Mouse (Mus musculus) limb, embryonic 12.5 days (tissue): ENCODE measurements around the gene Ffar2. TPM values are rescaled to one million over a fixed set of nuclear protein-coding genes. Genes with fewer than 3 reads are reported as not detected.

ENCODE experiments used
- ATAC-seq: fragments of 200-750 bp; cut with Nextera tagmentation; 2 replicates; pipeline ENCODE4 v1.8.0; 2017; ENCODE audit warnings: low read depth, moderate TSS enrichment; ENCODE audit not compliant: insufficient number of reproducible peaks, insufficient read depth, low FRiP score, low TSS enrichment
- H3K27ac ChIP-seq: fragments of 300-500 bp; sonication (generic); 2 replicates; pipeline ENCODE4 v1.5.1; 2016; ENCODE audit warnings: mild to moderate bottlenecking, moderate library complexity
- H3K27me3 ChIP-seq: fragments of 300-500 bp; sonication (generic); 2 replicates; pipeline ENCODE4 v1.6.1; 2016; ENCODE audit warnings: mild to moderate bottlenecking, moderate library complexity
- H3K36me3 ChIP-seq: fragments of 300-500 bp; sonication (generic); 2 replicates; pipeline ENCODE4 v1.6.1; 2016; ENCODE audit warnings: mild to moderate bottlenecking, moderate library complexity
- H3K4me1 ChIP-seq: fragments of 300-500 bp; sonication (generic); replicated peaks from 2 replicates; pipeline ENCODE4 v1.6.1; 2016
- H3K4me2 ChIP-seq: fragments of 300-500 bp; sonication (generic); 2 replicates; pipeline ENCODE4 v1.6.1; 2016; ENCODE audit warnings: mild to moderate bottlenecking, moderate library complexity
- H3K4me3 ChIP-seq: fragments of 300-500 bp; sonication (generic); replicated peaks from 2 replicates; pipeline ENCODE4 v1.5.1; 2016; ENCODE audit warnings: mild to moderate bottlenecking
- H3K9ac ChIP-seq: fragments of 300-500 bp; sonication (generic); replicated peaks from 2 replicates; pipeline ENCODE4 v1.6.1; 2016; ENCODE audit warnings: mild to moderate bottlenecking, moderate library complexity
- H3K9me3 ChIP-seq: fragments of 300-500 bp; sonication (generic); 2 replicates; pipeline ENCODE4 v1.6.1; 2016; ENCODE audit warnings: mild to moderate bottlenecking, moderate library complexity
- WGBS: fragments of 180-500 bp; shearing (Covaris S2); methylation state at CpG from one replicate; pipeline ENCODE4 v1.1.7; 2016; 5-methylcytosine and 5-hydroxymethylcytosine counted together
- polyA plus RNA-seq: library from polyadenylated mRNA; unstranded; fragments of >200 nt; fragmentation: Nextera tagmentation; extraction: Ambion mirVana; gene quantifications from 2 replicates; pipeline ENCODE4 v1.2.1, GENCODE M21; 2016

The Ffar2 gene
- polyA plus RNA-seq, 1 experiment from 2014 or later: not detected

DNA sequence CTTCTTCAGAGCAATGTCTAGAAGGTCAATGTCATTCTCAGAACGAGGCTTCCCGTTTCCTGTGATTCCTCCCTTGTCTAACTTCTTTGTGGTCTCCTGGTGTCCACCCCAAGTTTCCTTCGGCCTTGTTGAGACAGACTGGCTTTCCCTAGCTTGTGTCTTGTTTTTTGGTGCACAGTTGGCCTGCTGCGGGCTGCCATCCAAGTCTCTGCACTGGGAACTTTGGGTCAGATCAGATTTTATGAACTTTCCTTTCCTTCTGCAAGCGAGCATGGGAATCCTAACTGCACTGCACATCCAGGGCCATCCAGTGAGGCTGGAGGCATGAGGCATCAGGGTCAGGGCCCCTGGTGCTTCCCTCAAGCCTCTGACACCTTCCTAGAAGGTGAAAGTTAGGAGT lies 2.0 kb downstream of the Ffar2 start:
- H3K4me3 ChIP-seq: no peak overlapping the region
- no peak overlapping the region for H3K4me2 ChIP-seq
- H3K36me3 ChIP-seq: no peaks in the 10 kb centered on the region
- no peaks in the 10 kb centered on the region for H3K9me3 ChIP-seq
- 76% methylated on average over 5 of the region's 5 CpGs for WGBS
- H3K27me3 ChIP-seq: no peaks in the 10 kb centered on the region
- no peak overlapping the region for H3K9ac ChIP-seq
- H3K4me1 ChIP-seq: no peaks in the 10 kb centered on the region
- no peak overlapping the region for H3K27ac ChIP-seq
- ATAC-seq: no peak

DNA sequence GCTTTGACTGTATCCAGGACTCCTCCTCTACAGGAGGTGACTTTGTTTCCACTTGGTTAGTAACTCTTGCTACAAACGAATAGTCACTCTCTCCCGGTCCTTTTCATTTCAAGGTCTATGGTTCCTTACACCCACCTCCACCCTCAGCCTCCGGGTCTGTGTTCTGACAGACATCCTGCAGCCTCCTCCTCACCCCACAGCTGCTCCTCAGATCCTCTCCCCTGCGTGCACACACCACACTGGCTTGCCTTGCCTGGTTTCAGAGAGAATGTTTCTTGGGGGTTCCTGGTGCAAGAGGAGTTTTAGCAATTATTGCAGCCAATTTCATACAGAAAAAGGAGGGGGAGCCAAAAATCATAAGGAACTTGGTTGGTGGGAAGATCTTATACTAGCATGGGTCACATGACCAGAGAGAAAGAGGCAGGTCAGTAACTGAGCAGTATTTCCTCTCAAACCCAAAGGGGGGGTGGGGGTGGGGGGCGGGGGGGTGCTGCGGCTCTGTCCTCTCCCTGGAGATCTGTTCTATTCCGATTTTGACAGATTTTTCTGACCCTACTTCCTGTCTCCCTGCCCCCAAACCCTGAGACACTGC lies 2.6 kb downstream of the Ffar2 start:
- H3K27ac ChIP-seq: no peak overlapping the region
- no peaks in the 10 kb centered on the region for H3K36me3 ChIP-seq
- no peaks in the 10 kb centered on the region for H3K4me1 ChIP-seq
- no peak for ATAC-seq
- no peak overlapping the region for H3K4me3 ChIP-seq
- no peak overlapping the region for H3K9ac ChIP-seq
- H3K27me3 ChIP-seq: no peaks in the 10 kb centered on the region
- no peaks in the 10 kb centered on the region for H3K9me3 ChIP-seq
- WGBS: 73% methylated on average over 5 of the region's 7 CpGs
- H3K4me2 ChIP-seq: no peak overlapping the region

DNA sequence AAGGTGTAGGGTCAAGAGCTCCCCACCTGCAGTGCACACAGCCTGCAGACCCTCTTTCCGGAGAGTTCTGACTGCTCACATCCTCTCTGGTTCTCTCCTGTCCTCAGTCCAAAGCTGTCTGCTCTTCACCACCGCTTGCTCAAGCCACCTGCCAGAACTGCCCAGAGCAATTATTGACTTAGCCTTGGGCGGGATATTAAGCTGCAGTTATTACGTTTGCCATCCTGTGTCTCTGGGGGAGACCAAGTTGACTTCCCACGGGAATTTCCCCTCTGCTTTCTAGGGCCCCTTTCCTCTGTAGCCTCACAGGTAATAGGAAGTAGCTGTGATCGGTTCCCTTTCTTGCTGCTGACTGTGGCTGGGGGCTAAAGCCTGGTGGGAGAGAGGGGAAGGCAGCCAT lies 3.4 kb downstream of the Ffar2 start:
- 65% methylated on average over 6 of the region's 6 CpGs for WGBS
- H3K4me2 ChIP-seq: no peak overlapping the region
- H3K9me3 ChIP-seq: no peaks in the 10 kb centered on the region
- no peaks in the 10 kb centered on the region for H3K27me3 ChIP-seq
- no peak for ATAC-seq
- H3K27ac ChIP-seq: no peak overlapping the region
- H3K4me1 ChIP-seq: no peaks in the 10 kb centered on the region
- no peaks in the 10 kb centered on the region for H3K36me3 ChIP-seq
- H3K9ac ChIP-seq: no peak overlapping the region
- no peak overlapping the region for H3K4me3 ChIP-seq

DNA sequence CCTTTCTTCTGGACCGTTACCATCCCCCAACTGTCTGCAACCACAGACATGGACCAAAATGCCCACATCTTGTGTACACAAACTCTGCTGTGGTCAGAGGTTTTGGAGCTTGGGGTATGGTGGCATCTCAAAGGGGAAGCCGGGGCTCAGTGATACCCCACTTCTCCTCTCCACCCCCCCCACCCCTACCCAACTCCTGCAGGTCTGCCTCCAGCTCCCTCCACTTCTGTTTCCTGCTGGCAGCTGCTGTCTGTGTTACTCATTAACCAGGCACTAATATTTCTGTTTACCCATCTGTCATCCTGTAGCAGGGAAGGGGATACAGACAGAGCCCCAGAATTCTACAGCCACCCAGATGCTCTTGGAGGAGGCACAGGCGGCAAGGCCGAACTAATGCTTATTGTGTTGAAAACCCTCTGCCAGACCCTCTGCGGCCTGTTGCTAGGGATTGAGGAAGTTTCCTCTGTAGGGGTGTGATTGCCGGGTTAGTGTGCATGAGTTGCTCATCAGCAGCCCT lies 11.2 kb downstream of the Ffar2 start:
- ATAC-seq: no peak
- H3K27me3 ChIP-seq: no peaks in the 10 kb centered on the region
- no peaks in the 10 kb centered on the region for H3K36me3 ChIP-seq
- H3K27ac ChIP-seq: 0 out of 2 replicates have a peak overlapping the region, but pooled peaks have one; percentile 12
- peaks cover 12% of the 10 kb centered on the region for H3K4me1 ChIP-seq
- H3K9me3 ChIP-seq: no peaks in the 10 kb centered on the region
- no peak overlapping the region for H3K4me2 ChIP-seq
- 0 out of 2 replicates have a peak overlapping the region, but pooled peaks have one; percentile 34 for H3K9ac ChIP-seq
- no peak overlapping the region for H3K4me3 ChIP-seq
- WGBS: 68% methylated on average over 6 of the region's 6 CpGs

DNA sequence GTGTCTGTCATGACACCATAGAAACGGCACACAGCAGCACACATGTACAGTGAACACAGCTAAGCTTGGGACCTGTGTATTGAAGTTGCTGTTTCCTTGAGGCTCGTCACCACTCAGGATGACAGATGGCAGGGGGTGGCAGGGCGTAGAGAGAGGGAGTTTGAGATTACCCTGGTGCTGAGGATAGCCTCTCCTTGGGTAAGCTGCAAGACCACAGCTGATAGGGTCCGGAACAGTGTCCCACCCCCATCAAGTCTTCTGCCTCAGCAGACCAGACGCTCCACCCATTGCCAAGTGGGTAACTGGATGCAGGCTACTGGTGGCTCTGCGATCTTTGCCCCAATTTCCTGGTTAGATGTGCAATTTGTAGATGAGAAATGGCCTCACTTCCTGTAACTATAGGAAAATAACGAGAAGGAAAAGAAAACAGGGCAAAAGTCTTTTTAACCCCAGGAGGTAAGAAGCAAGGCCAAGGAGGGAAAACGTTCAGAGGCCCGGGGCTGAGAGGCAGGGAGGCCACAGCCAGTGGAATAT lies 11.8 kb downstream of the Ffar2 start:
- H3K9me3 ChIP-seq: no peaks in the 10 kb centered on the region
- 56% methylated on average over 9 of the region's 9 CpGs for WGBS
- H3K4me1 ChIP-seq: peaks cover 12% of the 10 kb centered on the region
- ATAC-seq: no peak
- no peaks in the 10 kb centered on the region for H3K36me3 ChIP-seq
- 0 out of 2 replicates have a peak overlapping the region, but pooled peaks have one; percentile 12 for H3K27ac ChIP-seq
- no peak overlapping the region for H3K4me3 ChIP-seq
- H3K4me2 ChIP-seq: no peak overlapping the region
- no peaks in the 10 kb centered on the region for H3K27me3 ChIP-seq
- no peak overlapping the region for H3K9ac ChIP-seq

DNA sequence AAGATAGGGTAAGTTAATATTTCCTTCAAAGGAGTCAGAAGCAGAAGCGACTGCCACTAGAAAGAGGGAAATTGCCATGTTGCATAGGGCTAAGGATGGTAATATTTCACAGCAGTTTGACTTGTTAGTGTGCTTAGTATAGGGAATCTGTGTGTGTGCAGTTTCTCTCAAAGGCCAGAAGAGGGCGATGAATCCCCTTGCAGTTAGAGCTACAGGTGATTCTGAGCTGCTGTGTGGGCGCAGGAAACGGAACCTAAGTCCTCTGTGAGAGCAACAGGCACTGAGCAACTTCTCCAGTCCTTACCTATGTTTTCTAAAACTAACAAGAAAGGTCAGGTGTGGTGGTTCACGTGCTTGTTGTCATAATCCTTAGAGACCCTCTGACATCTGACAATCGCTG lies 13.3 kb downstream of the Ffar2 start:
- Histone ChIP-seq H3K27ac (no peak overlapping the region), H3K36me3 (no peaks in the 10 kb centered on the region), H3K4me1 (peaks cover 12% of the 10 kb centered on the region), H3K9ac (no peak overlapping the region), H3K4me3 (no peak overlapping the region), H3K4me2 (no peak overlapping the region), H3K27me3 (no peaks in the 10 kb centered on the region), H3K9me3 (no peaks in the 10 kb centered on the region)
- WGBS: 59% methylated on average over 6 of the region's 6 CpGs
- ATAC-seq: no peak

DNA sequence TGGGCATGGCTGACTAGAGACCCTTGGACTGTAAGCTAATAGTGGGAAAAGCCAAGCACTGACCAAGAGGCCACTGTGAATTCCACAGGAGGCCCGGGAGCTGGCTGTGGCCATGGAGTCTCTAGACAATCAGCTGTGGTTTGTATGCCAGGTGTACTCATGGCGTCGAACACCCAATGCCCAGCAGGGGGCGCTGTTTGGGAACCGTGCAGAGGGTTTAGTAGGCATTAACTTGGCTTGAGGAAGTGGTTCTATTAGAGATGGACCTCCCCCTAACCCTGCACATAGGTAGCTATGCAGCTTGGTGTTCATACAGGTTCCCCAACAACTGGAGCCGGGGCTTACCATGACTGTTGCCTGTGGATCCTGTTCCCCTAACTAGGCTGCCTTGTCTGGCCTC lies 17.7 kb downstream of the Ffar2 start:
- Histone ChIP-seq H3K4me3 (no peak overlapping the region), H3K36me3 (no peaks in the 10 kb centered on the region), H3K27me3 (no peaks in the 10 kb centered on the region), H3K9ac (no peak overlapping the region), H3K4me1 (no peaks in the 10 kb centered on the region), H3K27ac (no peak overlapping the region), H3K9me3 (0 out of 2 replicates have a peak, but pooled peaks cover 4% of the 10 kb centered on the region), H3K4me2 (no peak overlapping the region)
- 48% methylated on average over 6 of the region's 6 CpGs for WGBS
- ATAC-seq: no peak

DNA sequence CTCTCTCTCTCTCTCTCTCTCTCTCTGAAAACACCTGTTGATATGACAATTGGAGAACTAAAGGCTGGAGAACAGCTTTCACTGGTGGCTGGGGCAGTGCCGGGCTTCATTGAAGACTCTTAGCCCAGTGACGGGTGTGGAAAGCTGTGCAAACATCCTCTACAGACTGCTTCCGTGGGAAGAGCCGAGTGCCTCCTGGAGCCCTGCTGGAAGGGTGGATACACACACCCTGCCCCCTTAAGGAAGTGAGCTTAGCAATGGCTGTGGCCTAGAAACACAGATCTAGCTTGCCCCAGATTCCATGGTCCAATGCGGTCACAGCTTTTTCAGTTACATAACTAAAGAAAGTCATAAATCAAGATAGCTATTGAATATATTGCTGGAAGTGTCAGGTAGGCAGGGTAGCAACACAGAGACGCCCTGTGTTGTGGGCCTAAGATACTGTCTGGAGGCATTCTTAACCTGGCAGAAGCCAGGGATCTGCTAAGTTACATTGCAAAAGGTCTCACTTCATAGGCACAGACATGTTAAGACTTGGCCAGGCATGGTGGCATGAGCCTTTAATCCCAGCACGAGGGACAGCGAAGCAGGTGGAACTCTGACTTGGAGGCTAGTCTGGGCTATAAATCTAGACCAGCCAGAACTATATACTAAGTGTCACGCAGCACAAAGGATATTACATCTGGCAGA lies 19.4 kb downstream of the Ffar2 start:
- ATAC-seq: no peak
- 74% methylated on average over 9 of the region's 9 CpGs for WGBS
- Histone ChIP-seq H3K27me3 (no peaks in the 10 kb centered on the region), H3K9me3 (peaks cover 15% of the 10 kb centered on the region; the same call in 1 of the 2 replicates), H3K4me3 (no peak overlapping the region), H3K4me1 (no peaks in the 10 kb centered on the region), H3K27ac (no peak overlapping the region), H3K36me3 (no peaks in the 10 kb centered on the region), H3K9ac (no peak overlapping the region), H3K4me2 (no peak overlapping the region)

DNA sequence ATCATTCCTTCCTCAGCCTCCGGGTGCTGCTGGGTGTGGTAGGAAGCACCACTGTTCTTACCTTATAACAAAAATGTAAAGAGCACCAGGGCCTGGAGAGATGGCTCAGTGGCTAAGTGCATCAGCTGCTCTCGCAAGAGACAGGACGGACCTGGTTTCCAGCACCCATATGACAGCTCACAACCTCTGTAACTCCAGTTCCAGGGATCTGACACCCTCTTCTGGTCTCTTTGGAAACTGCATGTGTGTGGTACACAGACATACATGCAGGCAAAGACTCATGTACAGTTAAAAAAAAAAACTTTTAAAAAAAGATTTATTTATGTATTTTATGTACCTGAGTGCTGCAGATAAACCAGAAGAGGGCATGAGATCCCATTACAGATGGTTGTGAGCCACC lies 20.3 kb downstream of the Ffar2 start:
- Histone ChIP-seq H3K27ac (no peak overlapping the region), H3K4me1 (no peaks in the 10 kb centered on the region), H3K36me3 (no peaks in the 10 kb centered on the region), H3K4me3 (no peak overlapping the region), H3K9ac (no peak overlapping the region), H3K4me2 (no peak overlapping the region), H3K27me3 (no peaks in the 10 kb centered on the region), H3K9me3 (peaks cover 15% of the 10 kb centered on the region; the same call in 1 of the 2 replicates)
- 94% methylated on average over 3 of the region's 3 CpGs for WGBS
- ATAC-seq: no peak

DNA sequence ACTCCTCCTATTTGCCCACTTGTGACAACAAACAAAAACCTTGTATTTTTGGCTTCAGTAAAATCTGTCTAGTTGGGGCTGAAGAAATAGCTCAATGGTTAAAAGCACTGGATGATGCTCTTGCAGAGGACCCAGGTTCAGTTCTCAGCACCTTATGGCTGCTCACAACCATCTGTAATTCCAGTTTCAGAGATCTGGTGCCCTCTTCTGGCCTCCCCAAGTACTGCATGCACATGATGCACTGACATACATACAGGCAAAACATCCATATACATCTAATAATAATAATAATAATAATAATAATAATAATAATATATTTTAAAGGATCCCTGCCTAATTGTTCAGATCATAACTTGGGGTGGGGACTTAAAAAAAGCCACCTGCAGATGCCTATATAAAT lies 22.9 kb downstream of the Ffar2 start:
- H3K4me1 ChIP-seq: no peaks in the 10 kb centered on the region
- no peaks in the 10 kb centered on the region for H3K36me3 ChIP-seq
- no peak overlapping the region for H3K9ac ChIP-seq
- H3K4me2 ChIP-seq: no peak overlapping the region
- H3K27me3 ChIP-seq: no peaks in the 10 kb centered on the region
- no peak overlapping the region for H3K4me3 ChIP-seq
- peaks cover 15% of the 10 kb centered on the region; the same call in 1 of the 2 replicates for H3K9me3 ChIP-seq
- ATAC-seq: no peak
- H3K27ac ChIP-seq: no peak overlapping the region

DNA sequence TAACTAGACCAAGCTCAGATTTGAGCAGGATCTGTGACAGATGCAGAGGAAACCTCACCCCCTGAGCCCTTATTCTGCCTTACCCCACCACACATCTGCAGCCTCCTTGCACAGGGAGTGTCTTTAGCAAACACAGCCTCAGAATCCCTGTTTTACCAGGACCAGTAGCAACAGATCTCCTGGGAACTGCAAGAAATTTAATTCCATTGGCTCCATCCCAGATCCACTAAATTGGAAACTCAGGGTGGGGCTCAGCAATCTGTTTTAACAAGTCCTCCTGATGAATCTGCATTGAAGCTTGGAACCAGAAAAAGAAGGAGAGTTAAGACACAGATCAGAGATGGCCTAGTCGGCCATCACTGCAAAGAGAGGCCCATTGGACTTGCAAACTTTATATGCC lies 26.8 kb downstream of the Ffar2 start:
- WGBS: 83% methylated on average over 1 of the region's 1 CpGs
- peaks cover 11% of the 10 kb centered on the region; the same call in 1 of the 2 replicates for H3K9me3 ChIP-seq
- no peak overlapping the region for H3K4me2 ChIP-seq
- no peak overlapping the region for H3K4me3 ChIP-seq
- no peak overlapping the region for H3K9ac ChIP-seq
- no peaks in the 10 kb centered on the region for H3K36me3 ChIP-seq
- H3K4me1 ChIP-seq: no peaks in the 10 kb centered on the region; the same call in 1 of the 2 replicates
- H3K27me3 ChIP-seq: no peaks in the 10 kb centered on the region
- ATAC-seq: no peak
- no peak overlapping the region for H3K27ac ChIP-seq
